Mouse (Mus musculus) thymus, postnatal 25 days (tissue): ENCODE results near the gene Faf1.

Experiments used
- DNase-seq: peaks from one replicate; pipeline ENCODE4 v3.0.0; 2022

Faf1 gene

GRCm38 (mm10) chr4:109792331-109792730, 115.9 kb downstream of the Faf1 start:
- no peak for DNase-seq

GRCm38 (mm10) chr4:109793072-109793471, 116.7 kb downstream of the Faf1 start:
- no peak for DNase-seq

- no peak for DNase-seq
Measured at GRCm38 (mm10) chr4:109797511-109798182, 121.3 kb downstream of the Faf1 start.

- no peak for DNase-seq
Measured at GRCm38 (mm10) chr4:109806408-109806807, 130.0 kb downstream of the Faf1 start.

GRCm38 (mm10) chr4:109815161-109815560, 138.8 kb downstream of the Faf1 start:
- DNase-seq, result no peak

GRCm38 (mm10) chr4:109815592-109815991, 139.2 kb downstream of the Faf1 start:
- DNase-seq, result no peak

- DNase-seq, result no peak
Measured at GRCm38 (mm10) chr4:109819455-109819854, 143.1 kb downstream of the Faf1 start.

- no peak for DNase-seq
Measured at GRCm38 (mm10) chr4:109829800-109830199, 153.4 kb downstream of the Faf1 start.

- DNase-seq, result no peak
Measured at GRCm38 (mm10) chr4:109857851-109858250, 181.5 kb downstream of the Faf1 start.

- no peak for DNase-seq
Measured at GRCm38 (mm10) chr4:109858571-109859392, 182.4 kb downstream of the Faf1 start.

GRCm38 (mm10) chr4:109859401-109859800, 183.0 kb downstream of the Faf1 start:
- no peak for DNase-seq

- no peak for DNase-seq
Measured at GRCm38 (mm10) chr4:109860256-109860655, 183.9 kb downstream of the Faf1 start.

GRCm38 (mm10) chr4:109862271-109862670, 185.9 kb downstream of the Faf1 start:
- no peak for DNase-seq

GRCm38 (mm10) chr4:109863021-109863420, 186.6 kb downstream of the Faf1 start:
- no peak for DNase-seq

- DNase-seq, result no peak
Measured at GRCm38 (mm10) chr4:109868897-109869484, 192.6 kb downstream of the Faf1 start.

- DNase-seq, result no peak
Measured at GRCm38 (mm10) chr4:109884333-109884732, 207.9 kb downstream of the Faf1 start.

- no peak for DNase-seq
Measured at GRCm38 (mm10) chr4:109887856-109888357, 211.5 kb downstream of the Faf1 start.

GRCm38 (mm10) chr4:109897810-109898566, 221.6 kb downstream of the Faf1 start:
- no peak for DNase-seq

GRCm38 (mm10) chr4:109901076-109901475, 224.7 kb downstream of the Faf1 start:
- no peak for DNase-seq

GRCm38 (mm10) chr4:109904487-109904886, 228.1 kb downstream of the Faf1 start:
- no peak for DNase-seq

GRCm38 (mm10) chr4:109929058-109929457, 252.7 kb downstream of the Faf1 start:
- no peak for DNase-seq

- DNase-seq, result peak; percentile 17
Measured at GRCm38 (mm10) chr4:109930445-109930844, 254.1 kb downstream of the Faf1 start.

- DNase-seq, result no peak
Measured at GRCm38 (mm10) chr4:109930935-109931334, 254.5 kb downstream of the Faf1 start.
